Mouse (Mus musculus) monocyte, adult 5-6 weeks (primary cell): ENCODE results near the gene Chn1. TPM values are rescaled to one million over a fixed set of nuclear protein-coding genes. Genes with fewer than 3 reads are reported as not detected.
"Not testable (repeated sequence)": the region's sequence is repeated elsewhere in the genome, so short reads cannot be mapped to it uniquely, and the experiment has no call there.

Experiments
- ATAC-seq: fragments of 153-309, 156-312 bp; replicated peaks from 2 replicates; pipeline ENCODE4 v1.8.0; 2017; ENCODE audit warnings: mild to moderate bottlenecking; ENCODE audit not compliant: low TSS enrichment, insufficient number of reproducible peaks, severe bottlenecking, poor library complexity, low FRiP score
- total RNA-seq: library from RNA; stranded (forward); fragments of 200-1000, 200-491, 200-594 nt; gene quantifications from 3 replicates; pipeline ENCODE4 v1.2.3, GENCODE M21; 2017

The Chn1 gene
- 0.11 TPM in 1 of 3 replicates, not detected in the others for total RNA-seq

DNA sequence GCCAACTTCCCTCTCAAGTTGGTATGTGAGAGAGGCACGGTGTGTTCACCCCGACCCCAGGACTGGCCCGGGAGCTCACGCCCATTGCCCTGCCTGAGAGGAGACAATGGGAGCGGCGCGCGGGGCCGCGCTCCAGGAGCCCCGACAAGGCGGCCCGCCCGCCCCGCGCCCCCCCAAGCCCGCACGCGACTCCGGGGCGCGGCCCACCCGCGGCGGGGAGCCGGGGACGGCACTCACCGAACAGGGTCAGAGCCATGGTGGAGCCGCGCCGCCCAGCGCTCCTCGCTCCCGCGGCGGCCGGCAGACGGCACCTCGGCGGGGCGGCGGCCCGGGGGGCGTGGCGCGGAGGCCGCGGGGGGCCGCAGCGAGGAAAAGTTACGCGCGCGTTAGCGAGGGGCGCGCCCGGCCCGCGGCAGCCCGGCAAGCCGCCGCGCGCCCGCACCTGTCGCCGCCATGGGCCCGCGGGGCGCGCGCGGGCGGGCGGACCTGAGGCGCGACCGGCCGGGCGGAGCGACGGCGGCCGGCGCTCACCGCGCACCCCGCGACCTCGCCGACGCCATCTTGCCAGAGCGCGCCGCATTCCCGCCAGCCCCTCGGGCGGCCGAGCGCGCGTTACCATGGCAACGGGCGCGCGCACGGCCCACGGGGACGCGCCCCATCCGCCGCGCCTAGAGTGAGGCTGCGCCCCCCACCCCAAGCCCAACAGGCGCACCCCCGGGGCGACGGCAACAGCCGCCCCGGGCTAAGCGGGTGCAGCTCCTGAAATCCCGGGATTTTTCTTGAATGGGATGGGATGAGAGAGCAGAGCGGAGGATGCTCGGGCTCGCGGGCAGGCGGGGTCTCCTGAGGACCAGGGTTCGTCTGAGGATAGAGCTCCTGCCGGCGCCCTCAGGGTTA, at the start of gene Chn1:
Chn1 (minus strand) TSS at position 561 of the 897 bp plus-strand sequence.
- ATAC-seq: no peak

DNA sequence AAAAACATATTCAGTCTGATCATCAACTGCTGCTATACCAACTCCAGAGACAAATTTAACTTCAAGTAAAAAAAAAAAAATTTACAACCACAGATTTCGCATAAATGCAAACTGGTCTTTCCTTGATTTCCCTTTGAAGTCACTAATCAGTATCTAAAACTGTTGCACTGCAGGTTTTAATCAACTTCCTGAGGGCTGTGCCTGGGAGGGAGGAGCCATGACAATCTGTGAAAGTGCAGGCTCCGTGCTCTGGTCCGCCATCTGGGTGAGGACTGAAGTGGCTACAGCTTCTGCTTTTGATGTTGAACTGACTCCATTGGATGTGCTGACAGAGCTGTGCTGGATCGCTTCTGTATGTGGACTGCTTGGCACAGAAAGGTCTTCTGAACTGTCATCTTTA, 43.6 kb upstream of the Chn1 start:
- no peak for ATAC-seq

DNA sequence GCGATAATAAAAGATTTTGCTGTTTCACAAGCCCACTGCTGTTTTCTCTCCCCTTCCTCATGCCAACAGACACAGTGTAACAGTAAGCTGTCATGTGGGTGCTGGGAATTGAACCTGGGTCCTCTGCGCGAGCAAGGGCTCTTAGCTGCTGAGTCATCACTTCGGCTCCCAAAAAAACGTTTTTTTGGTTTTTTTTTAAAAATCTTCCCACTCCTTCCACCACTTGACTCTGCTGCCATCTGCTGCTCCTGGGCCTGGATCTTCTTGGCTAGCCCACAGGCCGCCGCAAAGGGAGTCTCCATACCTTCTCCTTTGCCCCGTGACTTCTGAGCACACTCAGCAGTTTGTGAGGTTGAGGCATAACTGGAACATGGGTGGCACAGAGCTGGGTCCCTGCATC, 32.5 kb upstream of the Chn1 start:
- ATAC-seq: no peak

DNA sequence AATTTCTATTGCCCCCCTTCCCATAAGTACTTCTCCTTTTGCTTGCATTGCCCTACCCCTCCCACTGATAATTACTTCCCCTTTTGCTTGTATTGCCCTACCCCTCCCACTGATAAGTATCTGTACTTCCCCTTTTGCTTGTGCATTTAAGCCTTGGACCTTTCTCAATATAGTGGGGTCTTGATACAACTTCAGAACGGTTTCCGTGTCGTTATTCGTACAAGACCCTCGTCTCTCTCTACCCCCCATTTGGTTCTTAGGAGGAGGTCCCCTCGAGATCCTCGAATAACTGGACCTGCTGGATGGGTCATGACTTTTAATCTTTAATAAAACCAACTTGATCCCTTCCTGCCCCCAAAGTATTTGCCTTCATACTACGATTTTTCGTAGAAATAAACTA, 25.0 kb upstream of the Chn1 start:
- not testable (repeated sequence) for ATAC-seq

DNA sequence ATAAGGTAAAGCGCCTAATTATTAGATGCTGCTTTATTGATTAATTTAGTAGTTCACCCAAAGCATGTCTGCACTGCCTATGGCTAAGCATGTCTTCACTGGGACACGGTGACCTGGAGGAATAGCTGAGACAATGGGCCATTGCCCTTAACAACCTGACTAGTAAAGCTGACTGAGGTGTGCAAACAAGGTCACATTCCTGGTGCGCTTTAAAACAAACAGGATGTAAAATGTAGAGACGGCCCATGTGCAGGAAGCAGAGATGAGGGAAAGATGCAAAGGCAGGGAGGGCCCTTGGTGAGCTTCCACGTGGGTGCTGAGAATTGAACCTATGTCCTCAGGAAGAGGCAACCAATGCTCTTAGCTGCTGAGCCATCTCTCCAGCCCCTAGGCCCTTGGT, 23.6 kb upstream of the Chn1 start:
- no peak for ATAC-seq

DNA sequence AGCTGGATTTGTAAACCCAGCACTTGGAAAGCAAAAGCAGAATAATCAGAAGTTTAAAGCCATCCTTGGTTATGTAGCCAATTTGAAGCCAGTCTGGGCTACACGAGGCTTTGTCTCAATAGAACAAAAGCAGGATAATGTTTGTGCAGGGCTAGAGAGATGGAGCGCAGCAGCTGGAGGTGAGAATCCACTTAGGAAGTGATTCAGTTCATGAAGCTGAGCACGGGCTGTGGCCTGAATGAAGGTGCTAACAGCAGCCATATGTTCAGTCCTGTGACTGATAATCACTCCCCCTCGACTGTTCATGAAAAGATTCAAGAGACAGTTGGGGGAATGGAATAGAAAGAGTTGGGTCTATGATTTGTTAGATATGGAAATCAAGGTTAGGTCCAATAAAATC, 23.0 kb upstream of the Chn1 start:
- no peak for ATAC-seq

DNA sequence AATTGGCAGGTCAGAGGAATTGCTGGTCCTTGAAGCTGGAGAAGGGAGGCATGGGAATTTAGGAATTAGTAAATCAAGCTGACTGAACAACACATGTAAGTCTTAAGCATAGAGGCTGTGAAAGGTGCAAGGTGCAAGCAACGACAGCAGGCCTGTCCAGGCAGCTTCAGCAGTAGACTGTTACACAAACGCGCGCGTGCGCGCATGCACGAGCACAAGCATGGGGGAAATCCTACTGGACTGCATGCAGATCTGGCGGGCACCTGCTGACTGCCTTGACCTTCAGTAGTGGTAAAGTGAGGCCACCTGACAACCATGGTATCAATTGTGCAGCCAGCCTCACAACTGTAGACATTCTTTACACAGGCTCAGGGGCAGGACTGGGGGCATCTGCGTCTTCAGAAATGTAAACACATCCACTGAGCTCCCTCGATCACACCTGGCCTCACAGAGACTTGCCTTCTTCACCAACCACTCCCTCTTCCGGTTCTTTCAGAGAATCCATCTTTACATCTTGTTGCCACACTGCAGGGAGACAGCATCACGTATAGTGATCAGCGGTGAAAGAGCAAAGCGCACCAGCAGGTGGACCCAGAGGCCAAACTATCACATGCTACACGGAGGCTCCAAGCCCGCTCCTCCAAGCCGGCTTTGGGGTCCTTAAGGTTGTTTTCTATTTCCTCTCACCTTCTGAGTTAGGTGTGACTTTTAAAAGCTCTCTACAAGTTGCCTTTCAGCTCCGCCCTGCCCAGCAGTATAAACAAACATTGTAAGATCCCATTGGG, 16.9 kb upstream of the Chn1 start:
- ATAC-seq: no peak

DNA sequence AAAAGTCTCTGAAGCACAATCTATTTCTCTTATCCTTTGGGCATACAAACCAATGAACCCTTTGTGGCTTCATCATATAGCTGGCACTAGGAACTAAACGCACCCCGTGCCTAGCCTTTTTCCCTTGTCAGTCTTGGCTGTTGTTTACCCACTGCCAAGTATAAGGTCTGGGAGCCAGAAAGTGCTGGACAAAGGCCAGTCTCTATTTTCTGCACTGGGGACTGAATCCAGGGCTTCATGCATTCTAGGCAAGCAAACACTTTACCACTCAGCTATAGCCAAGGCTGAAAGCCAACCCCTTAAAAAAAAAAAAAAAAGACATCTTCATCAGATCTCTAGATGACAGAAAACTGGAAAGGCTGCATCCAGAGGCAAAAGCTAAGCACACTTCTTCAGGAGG, 15.2 kb upstream of the Chn1 start:
- ATAC-seq: no peak

DNA sequence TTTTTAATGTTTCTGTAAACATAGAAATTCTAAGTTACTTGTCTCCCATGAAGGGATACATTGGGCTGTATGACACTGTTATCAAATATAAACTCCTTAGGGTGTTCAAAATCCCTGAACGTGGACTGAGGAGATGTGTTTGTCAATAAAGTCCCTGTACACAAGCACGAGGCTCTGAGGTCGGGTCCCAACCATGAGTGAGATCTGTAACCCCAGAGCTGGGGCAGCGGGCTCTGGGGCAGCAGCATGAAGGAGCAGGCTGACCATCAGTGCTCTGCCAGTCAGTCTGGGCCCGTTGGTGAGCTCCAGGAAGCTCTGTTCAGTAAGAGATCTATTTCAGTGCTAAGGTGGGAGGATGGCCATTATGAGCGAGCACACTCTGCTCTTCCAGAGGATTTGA, 13.2 kb upstream of the Chn1 start:
- no peak for ATAC-seq

DNA sequence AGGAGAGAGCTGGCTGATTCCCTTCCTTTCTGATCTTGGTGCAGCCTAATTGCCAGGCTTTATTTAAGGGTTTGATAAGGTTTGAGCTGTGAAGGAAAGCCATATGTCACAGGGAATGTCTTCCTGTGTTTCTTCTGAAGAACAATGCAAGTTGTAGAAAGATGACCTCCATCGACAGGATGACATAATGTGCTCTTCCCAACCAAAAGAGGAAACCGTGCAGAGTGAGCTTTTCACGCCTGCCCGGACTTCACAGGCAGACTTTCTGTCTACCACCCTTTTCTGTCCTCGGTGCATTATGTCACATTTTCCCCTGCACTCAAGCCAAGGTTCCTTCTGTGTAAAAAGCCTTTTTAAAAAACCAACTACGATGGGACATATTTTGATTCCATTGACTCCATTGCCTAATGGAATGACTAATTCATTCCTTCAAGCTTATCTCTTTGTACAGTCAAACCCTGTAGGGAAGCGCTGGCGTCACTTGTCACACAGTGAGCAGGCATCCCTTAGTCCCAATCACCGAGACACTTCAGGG, 7.3 kb upstream of the Chn1 start:
- no peak for ATAC-seq

DNA sequence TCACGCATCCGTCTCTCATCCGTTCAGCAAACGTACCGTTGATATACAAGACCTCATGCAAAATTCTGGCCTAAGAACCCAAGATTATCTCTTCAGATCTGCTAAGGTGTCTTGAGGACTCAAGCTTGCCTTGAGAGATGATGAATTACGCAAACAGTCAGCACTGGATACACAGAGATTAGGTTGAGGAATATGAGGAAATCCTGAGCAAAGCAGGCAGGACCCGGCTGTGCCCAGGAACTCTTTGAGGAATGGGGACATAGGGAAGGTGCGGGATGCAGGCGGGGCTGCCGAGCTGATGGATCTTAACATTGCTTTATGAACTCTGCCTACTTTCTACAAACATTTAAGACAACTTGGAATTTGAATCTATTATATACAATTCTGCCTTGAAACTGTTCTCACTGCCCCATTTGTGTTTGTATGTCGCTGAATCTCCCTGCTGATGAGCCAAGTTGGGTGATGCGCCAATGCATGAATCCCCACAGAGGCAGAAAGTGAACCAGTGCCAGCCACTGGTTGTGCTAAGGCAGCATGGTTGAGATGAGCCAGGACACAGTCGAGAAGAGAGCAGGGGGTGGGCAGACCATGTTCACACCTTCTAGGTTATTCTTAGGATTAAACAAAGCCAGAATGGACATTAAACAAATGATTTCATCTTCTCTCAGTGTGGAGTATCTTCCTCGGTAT, 5.3 kb upstream of the Chn1 start:
- ATAC-seq: no peak

DNA sequence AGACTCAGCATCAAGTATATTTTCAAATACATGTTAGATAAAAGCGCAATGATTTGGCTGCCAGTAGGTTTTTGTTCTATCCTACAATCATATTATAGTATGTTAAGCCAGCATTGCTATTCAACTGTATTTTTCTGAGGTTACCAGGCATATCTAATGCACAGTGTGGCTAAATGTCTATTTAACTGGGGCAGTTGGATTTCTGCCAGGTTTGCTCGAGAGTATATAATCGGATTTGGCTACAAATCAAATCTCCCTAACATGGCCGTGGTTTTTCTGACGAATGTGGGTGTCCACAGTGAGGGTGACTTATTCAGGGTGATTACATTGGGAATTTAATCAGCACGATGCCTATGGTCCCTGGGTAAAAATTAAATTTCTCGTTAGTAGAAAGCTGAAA, 4.7 kb upstream of the Chn1 start:
- no peak for ATAC-seq

DNA sequence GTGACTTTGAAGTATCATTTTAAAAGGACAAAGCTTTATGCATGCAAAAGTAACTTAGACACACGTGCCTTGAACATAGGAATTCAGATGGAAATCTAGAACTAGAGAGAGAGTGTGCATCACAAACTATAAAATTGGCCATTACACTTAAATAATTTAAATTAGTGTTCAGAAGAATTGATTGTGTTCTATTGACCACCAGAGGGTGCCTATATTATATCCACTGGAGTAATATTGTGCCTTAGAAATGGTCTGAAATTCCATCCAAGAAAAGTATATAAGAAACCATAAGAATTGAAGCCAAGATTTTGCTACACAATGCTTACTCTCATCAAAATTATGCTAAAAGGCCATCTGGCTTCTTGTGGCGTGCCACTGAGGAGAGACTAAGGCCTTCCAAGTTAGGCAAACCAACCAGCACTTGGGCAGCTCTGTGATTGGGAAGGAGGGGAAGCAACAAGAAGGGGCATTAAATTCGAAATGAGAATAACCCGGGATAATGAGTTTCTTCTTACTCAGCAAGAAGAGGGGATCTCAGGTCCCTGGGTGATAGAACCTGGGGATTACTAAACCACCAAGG, 4.0 kb upstream of the Chn1 start:
- ATAC-seq: no peak

DNA sequence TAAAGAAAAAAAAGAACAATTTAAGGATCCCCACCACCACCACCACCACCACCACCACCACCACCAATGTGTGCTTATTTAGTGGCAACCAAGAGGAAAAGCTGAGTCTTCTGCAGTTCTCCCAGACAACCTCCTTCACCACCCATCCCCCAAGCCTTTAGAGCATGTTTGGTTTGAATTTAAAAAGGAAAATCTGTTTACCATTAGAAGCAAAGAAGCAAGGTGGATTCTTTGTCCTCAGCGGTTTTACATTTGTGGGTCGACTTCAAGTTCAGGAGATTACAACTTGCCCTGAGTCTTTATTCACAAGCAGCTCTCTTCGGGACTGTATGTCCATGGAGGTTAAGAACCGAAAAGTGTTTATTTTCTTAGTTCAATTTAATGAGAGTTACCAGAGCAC, 1.8 kb upstream of the Chn1 start:
- no peak for ATAC-seq

DNA sequence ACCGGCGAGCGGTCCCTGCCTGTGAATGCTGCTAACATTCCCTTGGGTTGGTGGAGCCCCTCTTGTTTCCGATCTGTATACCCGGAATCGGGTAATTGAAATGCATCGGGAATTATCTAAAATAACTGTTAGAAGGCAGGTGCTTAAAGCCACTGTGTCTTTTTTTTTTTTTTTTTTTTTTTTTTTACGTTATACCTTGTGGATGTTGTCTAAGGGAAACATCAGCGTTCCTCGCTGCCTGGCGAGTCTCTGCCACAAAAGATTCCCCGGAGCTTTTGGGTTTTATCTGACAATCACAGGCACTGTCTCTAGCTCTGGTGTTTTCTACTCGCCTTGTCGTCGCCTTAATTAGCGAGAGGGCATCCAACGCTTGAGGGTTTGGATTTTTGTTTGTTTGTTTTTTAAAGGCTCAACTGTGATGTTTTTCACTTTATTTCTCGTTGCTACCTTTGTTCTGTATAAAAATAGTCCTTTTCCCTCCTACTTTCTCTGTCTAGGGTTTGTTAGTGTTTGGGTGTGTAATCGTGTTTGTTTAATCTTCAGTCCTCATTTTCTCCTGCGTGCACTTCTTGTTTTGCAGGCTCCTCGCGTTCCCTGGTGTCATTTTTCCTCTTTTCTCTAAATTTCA, 651 bp upstream of the Chn1 start:
- no peak for ATAC-seq

DNA sequence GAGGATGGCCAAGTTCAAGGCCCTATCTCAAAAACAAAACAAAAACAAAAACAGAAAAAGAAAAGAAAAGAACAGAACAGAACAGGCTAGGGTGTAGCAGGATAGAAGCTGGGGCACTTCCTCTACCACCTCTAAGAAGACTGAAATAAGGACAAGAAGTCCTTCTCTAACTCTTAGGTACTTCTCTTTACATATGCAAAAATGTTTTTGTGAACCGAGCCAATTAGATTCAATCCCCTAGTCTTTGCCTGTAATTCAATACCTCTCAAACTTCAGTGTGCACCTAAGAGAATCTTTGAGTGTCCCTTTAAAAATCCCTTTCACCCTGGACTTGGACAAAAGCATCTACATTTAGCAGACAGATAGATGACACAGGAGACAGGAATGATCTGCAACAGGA, 2.2 kb downstream of the Chn1 start:
- ATAC-seq: no peak

DNA sequence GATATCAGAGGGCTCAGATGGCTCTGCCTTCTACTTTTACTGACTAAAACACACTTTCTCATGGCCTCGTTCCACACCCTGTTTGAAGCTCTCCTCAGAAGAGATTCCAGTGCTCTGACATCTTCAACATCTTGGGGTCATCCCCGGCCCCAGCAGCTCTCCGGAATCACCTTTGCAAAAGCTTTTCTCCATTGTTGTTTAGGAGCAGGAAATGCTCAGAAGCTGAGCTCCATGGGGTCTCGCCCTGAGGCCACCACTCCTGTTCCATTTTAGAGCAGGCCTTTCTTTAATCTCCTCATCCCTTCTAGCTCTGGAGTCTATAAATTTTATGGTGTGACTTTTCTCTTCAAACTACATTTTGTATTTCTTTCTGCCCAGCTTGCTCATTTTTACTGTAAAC, 6.5 kb downstream of the Chn1 start:
- no peak for ATAC-seq

DNA sequence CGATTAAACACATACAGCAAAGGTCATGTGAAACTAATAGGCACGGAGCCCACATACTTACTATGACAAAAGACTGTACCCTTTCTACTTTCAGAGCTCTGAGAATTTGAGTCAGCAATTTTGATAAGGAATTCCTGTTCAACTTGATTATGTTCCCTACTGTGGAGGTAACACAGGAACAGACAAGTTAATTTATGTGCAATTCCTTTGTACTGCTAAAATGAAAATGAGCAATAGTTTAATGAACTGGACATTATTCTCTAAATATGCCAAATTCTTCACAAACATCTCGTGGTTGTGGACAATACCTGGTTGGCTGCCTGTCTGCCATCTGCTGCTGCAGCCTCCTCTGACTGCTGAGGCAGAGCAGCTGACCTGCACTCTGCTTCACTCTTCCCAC, 11.6 kb downstream of the Chn1 start:
- no peak for ATAC-seq
